Mouse (Mus musculus): ENCODE measurements around the gene Eif4e1b. TPM values are rescaled to one million over a fixed set of nuclear protein-coding genes. Genes with fewer than 3 reads are reported as not detected.

The Eif4e1b gene
- polyA plus RNA-seq (2012; rRNA removed), result not detected in 2 replicates

GRCm38 (mm10) chr13:54783698-54784097 is at the start of gene Eif4e1b:
Gene Eif4e1b (plus strand): TSS chr13:54783998.

GRCm38 (mm10) chr13:54749864-54750411 is 33.9 kb upstream of the Eif4e1b start, which contains the start of gene Gprin1:
Gene Gprin1 (minus strand): TSS chr13:54749874.

GRCm38 (mm10) chr13:54766192-54766768 is 17.5 kb upstream of the Eif4e1b start, which contains the start of gene Sncb:
Gene Sncb (minus strand): TSS chr13:54766595.

GRCm38 (mm10) chr13:54788740-54789560 is 5.2 kb downstream of the Eif4e1b start, which contains the start of gene Tspan17:
Gene Tspan17 (plus strand): TSS chr13:54789377.

Other genes starting within 250 kb of the Eif4e1b start
- 96.1 and 123 TPM in 2 replicates for gene 4833439L19Rik, start 218.6 kb upstream of the Eif4e1b start, polyA plus RNA-seq (2012; rRNA removed)
- gene Arl10, start 209.0 kb upstream of the Eif4e1b start, polyA plus RNA-seq (2012; rRNA removed), result 36.7 and 66.8 TPM in 2 replicates
- gene Nop16, start 193.9 kb upstream of the Eif4e1b start, polyA plus RNA-seq (2012; rRNA removed), result 54.7 and 57.8 TPM in 2 replicates
- 56.6 and 82.0 TPM in 2 replicates for gene Higd2a, start 193.8 kb upstream of the Eif4e1b start, polyA plus RNA-seq (2012; rRNA removed)
- 16.9 and 33.2 TPM in 2 replicates for gene Cltb, start 172.7 kb upstream of the Eif4e1b start, polyA plus RNA-seq (2012; rRNA removed)
- 57.7 and 76.1 TPM in 2 replicates for gene Faf2, start 162.2 kb upstream of the Eif4e1b start, polyA plus RNA-seq (2012; rRNA removed)
- 105 and 157 TPM in 2 replicates for gene Rnf44, start 90.1 kb upstream of the Eif4e1b start, polyA plus RNA-seq (2012; rRNA removed)
- gene Cdhr2, start 82.5 kb upstream of the Eif4e1b start, polyA plus RNA-seq (2012; rRNA removed), result 0.26 and 0.36 TPM in 2 replicates
- 16.2 and 27.4 TPM in 2 replicates for gene Gprin1, start 34.1 kb upstream of the Eif4e1b start, polyA plus RNA-seq (2012; rRNA removed)
- 2.1 TPM in 2 replicates for gene Sncb, start 17.4 kb upstream of the Eif4e1b start, polyA plus RNA-seq (2012; rRNA removed)
- 8.4 and 10.4 TPM in 2 replicates for gene Tspan17, start 5.4 kb downstream of the Eif4e1b start, polyA plus RNA-seq (2012; rRNA removed)
- 3.1 and 5.1 TPM in 2 replicates for gene Unc5a, start 165.4 kb downstream of the Eif4e1b start, polyA plus RNA-seq (2012; rRNA removed)
- 1.0 and 1.5 TPM in 2 replicates for gene Hk3, start 237.4 kb downstream of the Eif4e1b start, polyA plus RNA-seq (2012; rRNA removed)